Mouse (Mus musculus) stomach, postnatal 0 days (tissue): ENCODE results near the gene Zdhhc25.

Experiments used
- CTCF ChIP-seq: IDR thresholded peaks from 2 replicates; pipeline ENCODE4 v1.5.1; 2016; ENCODE audit warnings: antibody characterized with exemption, low read depth, mild to moderate bottlenecking, moderate library complexity
- EP300 ChIP-seq: optimal IDR thresholded peaks from 2 replicates; pipeline ENCODE3; 2016; ENCODE audit warnings: antibody characterized with exemption

- TF ChIP-seq CTCF (no peak), EP300 (no peak)
These were observed 24.8 kb downstream of the Zdhhc25 start for GRCm38 (mm10) chr15:88624874-88625277.
